Mouse (Mus musculus) cortical plate, adult 2 months (tissue): ENCODE results near the gene Aldh3b3.

Experiments used
- CTCF ChIP-seq: fragments of 200-500 bp; IDR thresholded peaks from 2 replicates; pipeline ENCODE4 v1.5.1; 2011; ENCODE audit warnings: mild to moderate bottlenecking, control low read depth, low read length; ENCODE audit not compliant: insufficient read depth; ENCODE audit errors: extremely low read depth
- POLR2A ChIP-seq: fragments of 200-500 bp; IDR thresholded peaks from 2 replicates; pipeline ENCODE4 v1.6.1; 2011; ENCODE audit warnings: mild to moderate bottlenecking, low read length, control low read depth; ENCODE audit not compliant: insufficient read depth; ENCODE audit errors: extremely low read depth

- TF ChIP-seq CTCF (no peak), POLR2A (no peak)
Observed at GRCm38 (mm10) chr19:3919928-3920327, 38.5 kb upstream of the Aldh3b3 start.
